8 mouse cellular contexts compared by ENCODE assay signal in genomic region chr12:40037226-40037813, GRCm38 (mm10). TPM values are rescaled to one million over a fixed set of nuclear protein-coding genes. Genes with fewer than 3 reads are reported as not detected.
DNase-seq lines count a peak whose midpoint lies in the region; ATAC-seq lines count a peak whose summit lies in the region.

No protein-coding gene starts in this region.

- no peaks in the 10 kb centered on the region for H3K27me3 ChIP-seq in heart, embryonic 14.5 days (ENCODE audit: control insufficient read depth, insufficient read depth, low read length)
- H3K27me3 ChIP-seq in liver, embryonic 13.5 days = no peaks in the 10 kb centered on the region
- no peaks in the 10 kb centered on the region for H3K27me3 ChIP-seq in stomach, embryonic 16.5 days (ENCODE audit: control insufficient read depth, insufficient read depth, low read length)

- no peaks in the 10 kb centered on the region for H3K36me3 ChIP-seq in heart, embryonic 14.5 days (ENCODE audit: control insufficient read depth, insufficient read depth, low read length)
- peaks cover 20% of the 10 kb centered on the region; the same call in 1 of the 2 replicates for H3K36me3 ChIP-seq in liver, embryonic 13.5 days
- H3K36me3 ChIP-seq in stomach, embryonic 16.5 days (ENCODE audit: control insufficient read depth, insufficient read depth, low read length) = no peaks in the 10 kb centered on the region

- peak overlapping the region; percentile 66 to 81 for H3K4me3 ChIP-seq in heart, embryonic 14.5 days (ENCODE audit: control insufficient read depth in 1 of 2, insufficient read depth in 1 of 2, low read depth in 1 of 2, low read length in 2 of 2)
- H3K4me3 ChIP-seq in liver, embryonic 13.5 days (replicated peaks) = peak overlapping the region; percentile 94
- H3K4me3 ChIP-seq in stomach, embryonic 16.5 days (replicated peaks; ENCODE audit: low read length) = peak overlapping the region; percentile 85

- H3K4me1 ChIP-seq in heart, embryonic 14.5 days (ENCODE audit: control insufficient read depth in 2 of 2, insufficient read depth in 2 of 2, low read length in 2 of 2) = 0 out of 4 replicates have a peak, but pooled peaks cover 0 to 9% of the 10 kb centered on the region in 2 experiments
- peaks cover 29% of the 10 kb centered on the region for H3K4me1 ChIP-seq in liver, embryonic 13.5 days (replicated peaks)
- H3K4me1 ChIP-seq in stomach, embryonic 16.5 days (ENCODE audit: control insufficient read depth, insufficient read depth, low read length) = no peaks in the 10 kb centered on the region; the same call in 1 of the 2 replicates

- peak overlapping the region; percentile 91 for H3K9ac ChIP-seq in heart, embryonic 14.5 days (ENCODE audit: low read length)
- H3K9ac ChIP-seq in liver, embryonic 13.5 days = peak overlapping the region; percentile 99
- peak overlapping the region; percentile 86 for H3K9ac ChIP-seq in stomach, embryonic 16.5 days (ENCODE audit: low read length)

- peak overlapping the region; percentile 86 for H3K4me2 ChIP-seq in heart, embryonic 14.5 days (ENCODE audit: low read length)
- peak overlapping the region; percentile 91 for H3K4me2 ChIP-seq in liver, embryonic 13.5 days
- peak overlapping the region; percentile 80 for H3K4me2 ChIP-seq in stomach, embryonic 16.5 days (ENCODE audit: low read depth, low read length)

- no peaks in the 10 kb centered on the region for H3K9me3 ChIP-seq in heart, embryonic 14.5 days (ENCODE audit: control insufficient read depth, low read length)
- H3K9me3 ChIP-seq in liver, embryonic 13.5 days (replicated peaks) = no peaks in the 10 kb centered on the region
- H3K9me3 ChIP-seq in stomach, embryonic 16.5 days (replicated peaks; ENCODE audit: control insufficient read depth, low read length) = no peaks in the 10 kb centered on the region; the same call in 1 of the 2 replicates

- peak; percentile 97 for DNase-seq in CD4-positive helper T cell, adult 2 months (ENCODE audit: low read depth, low spot score)
- peak; percentile 88 for DNase-seq in brain, embryonic 18.5 days (ENCODE audit: low read depth, low spot score)
- DNase-seq in kidney, postnatal 14 days = peak; percentile 99
- DNase-seq in liver, embryonic 13.5 days = peak; percentile 99
- peak; percentile 99 for DNase-seq in neural tube, embryonic 10.5 days (ENCODE audit: extremely low spot score, low spot score)

- peak overlapping the region; percentile 80 to 86 for H3K27ac ChIP-seq in heart, embryonic 14.5 days (replicated peaks in 1 of 2; ENCODE audit: control insufficient read depth in 1 of 2, insufficient read depth in 1 of 2, low read depth in 2 of 2, low read length in 2 of 2)
- peak overlapping the region; percentile 99 for H3K27ac ChIP-seq in liver, embryonic 13.5 days
- peak overlapping the region; percentile 90 for H3K27ac ChIP-seq in stomach, embryonic 16.5 days (ENCODE audit: low read length)

- under 1% methylated on average over 58 of the region's 60 CpGs for WGBS in heart, embryonic 14.5 days
- 0% methylated on average over 54 of the region's 60 CpGs for WGBS in liver, embryonic 13.5 days (ENCODE audit: insufficient replicate concordance)
- under 1% methylated on average over 60 of the region's 60 CpGs for WGBS in stomach, embryonic 16.5 days

- peak; percentile 90 for ATAC-seq in erythroid progenitor cell, adult 5-6 weeks (replicated peaks; ENCODE audit: low FRiP score, poor library complexity, severe bottlenecking)
- ATAC-seq in heart, embryonic 14.5 days (ENCODE audit: insufficient number of reproducible peaks, insufficient read depth, low FRiP score, low read depth) = peak; percentile 98
- peak; percentile 92 for ATAC-seq in liver, embryonic 13.5 days (ENCODE audit: low read depth)
- peak; percentile 98 for ATAC-seq in stomach, embryonic 16.5 days (ENCODE audit: insufficient read depth, low FRiP score)

RNA-seq across cellular contexts. Expression of gene Arl4a, which starts 0.5 kb away (rescaled TPM):
- 156 and 200 TPM in 2 replicates for total RNA-seq in erythroid progenitor cell, adult 5-6 weeks (2015; ENCODE audit: low replicate concordance)
- total RNA-seq in erythroid progenitor cell, adult 5-6 weeks (2017; ENCODE audit: low replicate concordance) = 68.2 and 92.8 TPM in 2 replicates
- polyA plus RNA-seq in heart, embryonic 14.5 days (2014; fragmentation: Nextera tagmentation; extraction: Ambion mirVana) = 37.4 and 39.8 TPM in 2 replicates
- polyA plus RNA-seq in liver, embryonic 13.5 days (2015; fragmentation: Nextera tagmentation; extraction: Ambion mirVana) = 90.0 and 92.8 TPM in 2 replicates
- polyA plus RNA-seq in stomach, embryonic 16.5 days (2015; fragmentation: Nextera tagmentation; extraction: Ambion mirVana) = 39.3 and 49.3 TPM in 2 replicates

Comparison
In these comparisons a context has a peak if more than half of its experiments do, and no peak if none do; other contexts are left out.
1. Peak in every context shown above with its lines: DNase-seq, ATAC-seq, H3K4me3 ChIP-seq and H3K27ac ChIP-seq.